Mouse (Mus musculus) heart, embryonic 15.5 days (tissue): ENCODE results near the gene Olfr1414. TPM values are rescaled to one million over a fixed set of nuclear protein-coding genes. Genes with fewer than 3 reads are reported as not detected.

ENCODE experiments used
- ATAC-seq: fragments of 200-750 bp; cut with Nextera tagmentation; replicated peaks from 2 replicates; pipeline ENCODE4 v1.8.0; 2017; ENCODE audit warnings: low read depth, moderate TSS enrichment; ENCODE audit not compliant: insufficient number of reproducible peaks, insufficient read depth, low FRiP score
- H3K27ac ChIP-seq: fragments of 300-500 bp; sonication (generic); 2 replicates; pipeline ENCODE4 v1.5.1; 2015; ENCODE audit warnings: mild to moderate bottlenecking, inconsistent platforms
- H3K27me3 ChIP-seq: fragments of 300-500 bp; sonication (generic); 2 replicates; pipeline ENCODE4 v1.6.1; 2015; ENCODE audit warnings: inconsistent platforms
- H3K36me3 ChIP-seq: fragments of 300-500 bp; sonication (generic); 2 replicates; pipeline ENCODE4 v1.6.1; 2015; ENCODE audit warnings: mild to moderate bottlenecking, inconsistent platforms
- H3K4me1 ChIP-seq: fragments of 300-500 bp; sonication (generic); replicated peaks from 2 replicates; pipeline ENCODE4 v1.6.1; 2015; ENCODE audit warnings: inconsistent platforms
- H3K4me2 ChIP-seq: fragments of 300-500 bp; sonication (generic); 2 replicates; pipeline ENCODE4 v1.6.1; 2015; ENCODE audit warnings: inconsistent platforms, mild to moderate bottlenecking, moderate library complexity
- H3K4me3 ChIP-seq: fragments of 300-500 bp; sonication (generic); 2 replicates; pipeline ENCODE4 v1.5.1; 2015; ENCODE audit warnings: mild to moderate bottlenecking, inconsistent platforms
- H3K9ac ChIP-seq: fragments of 300-500 bp; sonication (generic); 2 replicates; pipeline ENCODE4 v1.6.1; 2015; ENCODE audit warnings: mild to moderate bottlenecking, inconsistent platforms
- H3K9me3 ChIP-seq: fragments of 300-500 bp; sonication (generic); replicated peaks from 2 replicates; pipeline ENCODE4 v1.6.1; 2016; ENCODE audit warnings: inconsistent platforms
- whole genome bisulfite sequencing: fragments of 180-500 bp; shearing (Covaris S2); methylation state at CpG from one replicate; pipeline ENCODE4 v1.1.7; 2015; ENCODE audit warnings: mixed read lengths; 5-methylcytosine and 5-hydroxymethylcytosine counted together
- microRNA-seq: library from miRNA; unstranded; fragments of <30 nt; microRNA quantifications from one replicate; pipeline ENCODE4, GENCODE M21; 2016
- polyA plus RNA-seq: library from polyadenylated mRNA; unstranded; fragments of >200 nt; fragmentation: Nextera tagmentation; extraction: Ambion mirVana; gene quantifications from 2 replicates; pipeline ENCODE4 v1.2.1, GENCODE M21; 2015

Gene Olfr1414
- polyA plus RNA-seq, 1 experiment from 2014 or later = not detected

DNA sequence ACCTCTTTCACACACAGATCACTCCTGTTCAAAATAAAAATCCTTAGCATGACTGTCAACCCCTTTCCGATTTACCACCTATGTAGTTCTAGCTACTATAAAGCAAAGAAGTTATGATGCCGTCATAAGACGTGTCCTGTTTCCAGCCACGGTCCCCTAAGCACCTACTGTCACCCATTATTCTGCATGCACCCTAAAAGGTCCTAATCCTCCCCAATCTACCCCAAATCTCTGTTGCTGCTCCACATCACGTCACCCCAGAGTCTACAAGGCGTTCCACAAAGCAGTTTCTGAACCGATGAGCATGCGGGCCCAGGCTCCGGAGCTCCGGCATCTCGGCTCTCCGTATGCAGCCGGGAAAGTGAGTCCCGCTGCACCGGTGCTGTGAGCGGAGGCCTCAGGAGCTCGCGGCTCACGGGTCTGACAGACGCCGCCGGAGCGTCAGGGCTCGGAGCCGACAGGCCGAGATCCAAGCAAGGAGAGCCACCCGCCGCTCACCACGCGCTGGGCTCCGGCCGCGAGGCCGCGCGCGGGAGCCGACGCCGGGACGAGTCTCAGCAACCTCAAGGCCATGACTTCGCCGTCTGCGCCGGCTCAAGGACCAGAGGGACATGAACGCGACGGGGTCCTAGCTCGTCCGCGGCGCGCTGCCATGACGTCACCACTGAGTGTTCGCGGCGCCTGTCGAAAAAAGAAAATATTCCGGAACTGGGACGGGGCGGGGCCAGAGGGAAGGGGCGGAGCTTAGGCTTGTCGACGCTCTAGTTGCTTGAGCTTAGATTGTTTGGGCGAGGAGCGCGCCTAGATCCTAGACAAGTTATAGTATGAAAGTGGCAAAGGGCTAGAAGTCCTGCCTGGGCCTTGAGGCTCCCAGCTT is 45.1 kb downstream of the Olfr1414 start, which contains the start of gene Ndufa10:
Gene Ndufa10, minus strand, starts transcription at position 696 of the 877 bp plus-strand sequence.
- peak; percentile 86 for ATAC-seq
- WGBS = under 1% methylated on average over 67 of the region's 67 CpGs
- Histone ChIP-seq H3K27me3 (peaks cover 3% of the 10 kb centered on the region; the same call in 1 of the 2 replicates), H3K4me1 (peaks cover 15% of the 10 kb centered on the region), H3K9ac (peak within 1 kb of the TSS; percentile 94), H3K9me3 (no peaks in the 10 kb centered on the region), H3K4me2 (peak within 1 kb of the TSS; percentile 93), H3K36me3 (peaks cover 18% of the 10 kb centered on the region), H3K4me3 (peak within 1 kb of the TSS; percentile 82), H3K27ac (peak within 1 kb of the TSS; percentile 86)

GRCm38 (mm10) chr1:92468891-92469290 is 49.6 kb downstream of the Olfr1414 start:
- Histone ChIP-seq H3K4me3 (no peak overlapping the region), H3K9ac (no peak overlapping the region), H3K4me2 (no peak overlapping the region), H3K36me3 (peaks cover 62% of the 10 kb centered on the region), H3K27me3 (no peaks in the 10 kb centered on the region), H3K9me3 (no peaks in the 10 kb centered on the region), H3K27ac (no peak overlapping the region), H3K4me1 (peaks cover 10% of the 10 kb centered on the region)
- ATAC-seq = no peak
- 76% methylated on average over 4 of the region's 4 CpGs for WGBS

GRCm38 (mm10) chr1:92458416-92458815 is 60.0 kb downstream of the Olfr1414 start:
- ATAC-seq = no peak
- Histone ChIP-seq H3K4me2 (no peak overlapping the region), H3K36me3 (peaks cover 83% of the 10 kb centered on the region), H3K9me3 (no peaks in the 10 kb centered on the region), H3K27me3 (no peaks in the 10 kb centered on the region), H3K27ac (no peak overlapping the region), H3K4me1 (no peaks in the 10 kb centered on the region), H3K4me3 (no peak overlapping the region), H3K9ac (no peak overlapping the region)
- WGBS = 90% methylated on average over 6 of the region's 6 CpGs

- Histone ChIP-seq H3K36me3 (peaks cover 85% of the 10 kb centered on the region), H3K4me3 (no peak overlapping the region), H3K4me1 (no peaks in the 10 kb centered on the region), H3K27ac (no peak overlapping the region), H3K9me3 (no peaks in the 10 kb centered on the region), H3K27me3 (no peaks in the 10 kb centered on the region), H3K9ac (no peak overlapping the region), H3K4me2 (no peak overlapping the region)
- ATAC-seq = no peak
These were observed 60.7 kb downstream of the Olfr1414 start for GRCm38 (mm10) chr1:92457758-92458157.

Small RNA genes lying within 50 kb of the gene (microRNA-seq; reads per million reads assigned to microRNA genes)
- 4.0 reads per million, percentile 14 among the genes with 10 or more reads in this experiment for gene Mir6900

Other genes with a start within 250 kb of the Olfr1414 start
- 494 and 516 TPM in 2 replicates for gene Ndufa10, start 44.8 kb downstream of the Olfr1414 start, polyA plus RNA-seq
- gene Olfr1416, start 33.5 kb downstream of the Olfr1414 start, polyA plus RNA-seq = not detected in 2 replicates
- not detected in 2 replicates for gene Olfr1415, start 22.6 kb downstream of the Olfr1414 start, polyA plus RNA-seq
- not detected in 2 replicates for gene Olfr1413, start 52.7 kb upstream of the Olfr1414 start, polyA plus RNA-seq
- gene Olfr1412, start 67.1 kb upstream of the Olfr1414 start, polyA plus RNA-seq = not detected in 2 replicates
- not detected in 2 replicates for gene Olfr1411, start 75.8 kb upstream of the Olfr1414 start, polyA plus RNA-seq
- not detected in 2 replicates for gene Olfr1410, start 87.1 kb upstream of the Olfr1414 start, polyA plus RNA-seq
- not detected in 2 replicates for gene Olfr12, start 99.1 kb upstream of the Olfr1414 start, polyA plus RNA-seq
- gene Cops9, start 123.3 kb upstream of the Olfr1414 start, polyA plus RNA-seq = 365 and 436 TPM in 2 replicates
- 0.19 TPM in 1 of 2 replicates, not detected in the other for gene Otos, start 130.2 kb upstream of the Olfr1414 start, polyA plus RNA-seq